Mouse (Mus musculus) Patski (cell line): ENCODE data around the gene Hes6. TPM values are rescaled to one million over a fixed set of nuclear protein-coding genes. Genes with fewer than 3 reads are reported as not detected.

Source experiments
- ATAC-seq: fragments of 100-300 bp; one replicate; pipeline ENCODE4 v1.8.0; 2021
- CTCF ChIA-PET: fragments of 350-600 bp; sonication (Branson Sonifier 250); formaldehyde crosslinking; loops from one replicate; lab custom pipeline; 2022; ENCODE audit warnings: inconsistent platforms; lab: Charles Lee
- POLR2A ChIA-PET: fragments of 350-600 bp; sonication (Branson Sonifier 250); formaldehyde crosslinking; loops from one replicate; lab custom pipeline; 2022; ENCODE audit warnings: antibody characterized with exemption, inconsistent platforms; lab: Charles Lee
- DNase-seq: peaks from one replicate; pipeline ENCODE4 v3.0.0-alpha.2; 2011; ENCODE audit warnings: low read depth, low spot score
- H3K27me3 ChIP-seq: fragments of 371-371 bp; one replicate; pipeline ENCODE4 v1.5.1; 2021
- CTCF ChIP-seq: fragments of 100-300 bp; IDR thresholded peaks from one replicate; pipeline ENCODE4 v1.5.1; 2021
- in situ Hi-C: fragments of 300-500 bp; cut with MboI; formaldehyde crosslinking; loops from 3 replicates; pipeline ENCODE4 v1.11.1; 2018; ENCODE audit warnings: low pct_unique_long_range_greater_than_20kb, mixed read lengths
- polyA plus RNA-seq: library from polyadenylated mRNA; unstranded; gene quantifications from one replicate; pipeline ENCODE4 v1.2.3, GENCODE M21; 2021

Hes6 gene
- polyA plus RNA-seq, 1 experiment from 2014 or later: 52.9 TPM

GRCm38 (mm10) chr1:91411631-91412285 is 2.1 kb downstream of the Hes6 start:
- POLR2A ChIA-PET: interaction anchor here (0.7 to 1.5 kb wide), 3 partner anchors 71 to 161 kb away, joined by 3 to 5 read pairs (median 3); partner anchors contain the start of gene Ube2f
- in situ Hi-C loops: no loop called here
- H3K27me3 ChIP-seq: no peaks in the 10 kb centered on the region
- DNase-seq (no peak), ATAC-seq (no peak)
- TF ChIP-seq CTCF: no peak
- CTCF ChIA-PET: interaction anchor here (1.0 kb wide), 1 partner anchor 9 kb away, joined by 3 read pairs; no protein-coding TSS in a partner anchor

GRCm38 (mm10) chr1:91407819-91408218 is 6.0 kb downstream of the Hes6 start:
- DNase-seq (no peak), ATAC-seq (no peak)
- POLR2A ChIA-PET: no interaction called here
- TF ChIP-seq CTCF: no peak
- H3K27me3 ChIP-seq: no peaks in the 10 kb centered on the region
- CTCF ChIA-PET: interaction anchor here (1.2 to 1.4 kb wide), 2 partner anchors 20 to 53 kb away, joined by 3 to 4 read pairs; no protein-coding TSS in a partner anchor
- in situ Hi-C loops: no loop called here

- TF ChIP-seq CTCF: no peak
- no peak for ATAC-seq
- in situ Hi-C loops: no loop called here
- DNase-seq: no peak
- ChIA-PET POLR2A (interaction anchor here (0.5 to 1.2 kb wide), 2 partner anchors 13 to 850 kb away, joined by 4 read pairs; no protein-coding TSS in a partner anchor), CTCF (no interaction called here)
- H3K27me3 ChIP-seq: no peaks in the 10 kb centered on the region
These were observed 8.2 kb downstream of the Hes6 start for GRCm38 (mm10) chr1:91405406-91406169.

GRCm38 (mm10) chr1:91404976-91405375 is 8.9 kb downstream of the Hes6 start:
- no peak for TF ChIP-seq CTCF
- ChIA-PET POLR2A (interaction anchor here (1.2 kb wide), 1 partner anchor 12 kb away, joined by 4 read pairs; no protein-coding TSS in a partner anchor), CTCF (no interaction called here)
- H3K27me3 ChIP-seq: no peaks in the 10 kb centered on the region
- no peak for ATAC-seq
- no peak for DNase-seq
- in situ Hi-C loops: no loop called here

GRCm38 (mm10) chr1:91398260-91399062 is 15.4 kb downstream of the Hes6 start, which contains the start of gene Ilkap:
Gene Ilkap, minus strand, starts transcription at chr1:91398815.
- DNase-seq: no peak
- in situ Hi-C loops: no loop called here
- ChIA-PET CTCF (no interaction called here), POLR2A (interaction anchor here (1.0 kb wide), 1 partner anchor 15 kb away, joined by 3 read pairs; no protein-coding TSS in a partner anchor)
- H3K27me3 ChIP-seq: no peaks in the 10 kb centered on the region
- TF ChIP-seq CTCF: no peak
- ATAC-seq: peak; percentile 85

- ATAC-seq (peak; percentile 14), DNase-seq (no peak)
- TF ChIP-seq CTCF: no peak
- CTCF ChIA-PET: no interaction called here
- POLR2A ChIA-PET: interaction anchor here (1.0 kb wide), 1 partner anchor 15 kb away, joined by 3 read pairs; no protein-coding TSS in a partner anchor
- no peaks in the 10 kb centered on the region for H3K27me3 ChIP-seq
- in situ Hi-C loops: no loop called here
These were observed 15.9 kb downstream of the Hes6 start for GRCm38 (mm10) chr1:91397927-91398259.

GRCm38 (mm10) chr1:91390369-91390768 is 23.5 kb downstream of the Hes6 start:
- peak; percentile 0 for TF ChIP-seq CTCF
- ATAC-seq: no peak
- POLR2A ChIA-PET: no interaction called here
- CTCF ChIA-PET: interaction anchor here (7.3 kb wide), 1 partner anchor 43 kb away, joined by 21 read pairs; no protein-coding TSS in a partner anchor
- H3K27me3 ChIP-seq: no peaks in the 10 kb centered on the region
- DNase-seq: no peak
- in situ Hi-C loops: no loop called here

- ChIA-PET POLR2A (interaction anchor here (2.1 kb wide), 1 partner anchor 14 kb away, joined by 5 read pairs; no protein-coding TSS in a partner anchor), CTCF (interaction anchor here (1.0 to 2.7 kb wide), 5 partner anchors 10 to 407 kb away, joined by 3 to 17 read pairs (median 3); partner anchors contain the start of gene Klhl30)
- ATAC-seq: no peak
These were observed 32.8 kb downstream of the Hes6 start for GRCm38 (mm10) chr1:91381091-91381471.

GRCm38 (mm10) chr1:91380453-91381090 is 33.3 kb downstream of the Hes6 start:
- ATAC-seq (no peak), DNase-seq (no peak)
- no peaks in the 10 kb centered on the region for H3K27me3 ChIP-seq
- ChIA-PET POLR2A (interaction anchor here (0.6 to 2.1 kb wide), 2 partner anchors 12 to 15 kb away, joined by 3 to 5 read pairs; no protein-coding TSS in a partner anchor), CTCF (interaction anchor here (0.7 to 2.7 kb wide), 6 partner anchors 16 to 406 kb away, joined by 3 to 17 read pairs (median 3); partner anchors contain the start of gene Klhl30)
- peak; percentile 87 for TF ChIP-seq CTCF
- in situ Hi-C loops: no loop called here

More at GRCm38 (mm10) chr1:91381091-91381471, 32.8 kb downstream of the Hes6 start:
- no peak for DNase-seq
- H3K27me3 ChIP-seq: no peaks in the 10 kb centered on the region
- TF ChIP-seq CTCF: no peak
- in situ Hi-C loops: no loop called here
